Mouse (Mus musculus) spleen, adult 2 months (tissue): Measurements from ENCODE around the gene Spred3.
"Not testable (repeated sequence)": the region's sequence is repeated elsewhere in the genome, so short reads cannot be mapped to it uniquely, and the experiment has no call there.

ENCODE experiments used
- CTCF ChIP-seq: fragments of 200-500 bp; IDR thresholded peaks from 2 replicates; pipeline ENCODE4 v1.5.1; 2011; ENCODE audit warnings: mild to moderate bottlenecking, inconsistent platforms; ENCODE audit not compliant: insufficient read depth, insufficient read length, insufficient replicate concordance; ENCODE audit errors: extremely low read depth
- POLR2A ChIP-seq: fragments of 200-500 bp; IDR thresholded peaks from 2 replicates; pipeline ENCODE4 v1.6.1; 2011; ENCODE audit warnings: low read depth, low read length, inconsistent platforms

DNA sequence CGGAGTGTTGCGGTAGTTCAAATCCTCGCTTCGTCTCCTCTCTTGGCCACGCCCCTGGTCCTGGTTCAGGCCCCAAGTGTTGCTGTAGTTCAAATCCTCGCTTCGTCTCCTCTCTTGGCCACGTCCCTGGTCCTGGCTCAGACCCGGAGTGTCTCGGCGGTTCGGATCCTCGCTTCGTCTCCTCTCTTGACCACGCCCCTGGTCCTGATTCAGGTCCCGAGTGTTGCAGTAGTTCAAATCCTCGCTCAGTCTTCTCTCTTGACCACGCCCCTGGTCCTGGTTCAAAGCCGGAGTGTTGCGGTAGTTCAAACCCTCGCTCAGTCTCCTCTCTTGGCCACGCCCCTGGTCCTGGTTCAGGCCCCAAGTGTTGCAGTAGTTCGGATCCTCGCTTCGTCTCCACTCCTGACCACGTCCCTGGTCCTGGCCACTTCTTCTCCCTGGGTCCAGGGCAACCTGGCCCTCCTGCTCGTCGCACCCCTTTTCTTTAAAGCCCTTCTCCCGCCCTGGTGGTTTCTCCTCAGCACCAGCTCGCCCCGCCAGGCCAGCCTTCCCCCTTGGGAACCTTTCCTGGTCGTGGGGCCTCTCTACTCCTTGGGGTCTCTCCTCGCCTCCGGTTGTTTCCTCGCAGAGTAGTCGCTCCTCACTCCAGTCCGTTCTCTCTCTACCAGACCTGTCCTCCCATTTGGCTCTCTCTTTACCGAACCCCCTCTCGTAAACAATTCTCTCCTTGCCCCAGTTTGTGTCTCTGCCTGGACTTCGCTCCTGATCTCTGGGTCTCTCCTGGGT, 42.8 kb upstream of the Spred3 start:
- TF ChIP-seq CTCF, POLR2A: not testable (repeated sequence)
